Mouse (Mus musculus) intestine, embryonic 16.5 days (tissue): ENCODE measurements around the gene Lyl1. TPM values are rescaled to one million over a fixed set of nuclear protein-coding genes. Genes with fewer than 3 reads are reported as not detected.

Experiments used
- ATAC-seq: fragments of 200-750 bp; cut with Nextera tagmentation; 2 replicates; pipeline ENCODE4 v1.8.0; 2017; ENCODE audit warnings: moderate TSS enrichment, moderate library complexity
- H3K27ac ChIP-seq: fragments of 300-500 bp; sonication (generic); 2 replicates; pipeline ENCODE4 v1.5.1; 2014; ENCODE audit warnings: mild to moderate bottlenecking, low read length
- H3K27me3 ChIP-seq: fragments of 300-500 bp; sonication (generic); replicated peaks from 2 replicates; pipeline ENCODE4 v1.6.1; 2014; ENCODE audit warnings: low read length, control low read depth, mixed read lengths; ENCODE audit not compliant: control insufficient read depth, insufficient read depth
- H3K36me3 ChIP-seq: fragments of 300-500 bp; sonication (generic); 2 replicates; pipeline ENCODE4 v1.6.1; 2014; ENCODE audit warnings: low read length, control low read depth; ENCODE audit not compliant: control insufficient read depth, insufficient read depth
- H3K4me1 ChIP-seq: fragments of 300-500 bp; sonication (generic); 2 replicates; pipeline ENCODE4 v1.6.1; 2014; ENCODE audit warnings: low read length, control low read depth, mixed read lengths; ENCODE audit not compliant: control insufficient read depth, insufficient read depth
- H3K4me2 ChIP-seq: fragments of 300-500 bp; sonication (generic); 2 replicates; pipeline ENCODE4 v1.6.1; 2014; ENCODE audit warnings: low read depth, low read length, control low read depth
- H3K4me3 ChIP-seq: fragments of 300-500 bp; sonication (generic); 2 replicates; pipeline ENCODE4 v1.5.1; 2014; ENCODE audit warnings: mild to moderate bottlenecking, low read length
- H3K9ac ChIP-seq: fragments of 300-500 bp; sonication (generic); 2 replicates; pipeline ENCODE4 v1.6.1; 2014; ENCODE audit warnings: low read depth, low read length
- H3K9me3 ChIP-seq: fragments of 300-500 bp; sonication (generic); 2 replicates; pipeline ENCODE4 v1.6.1; 2016; ENCODE audit warnings: low read length, control low read depth; ENCODE audit not compliant: control insufficient read depth
- WGBS: fragments of 180-500 bp; shearing (Covaris S2); extraction: QIAGEN DNeasy Blood & Tissue Kit; methylation state at CpG from one replicate; pipeline ENCODE4 v1.1.7; 2014; 5-methylcytosine and 5-hydroxymethylcytosine counted together
- polyA plus RNA-seq: library from polyadenylated mRNA; unstranded; fragments of >200 nt; fragmentation: Nextera tagmentation; extraction: Ambion mirVana; gene quantifications from 2 replicates; pipeline ENCODE4 v1.2.1, GENCODE M21; 2015

Gene Lyl1
- polyA plus RNA-seq = 4.9 and 5.0 TPM in 2 replicates

DNA sequence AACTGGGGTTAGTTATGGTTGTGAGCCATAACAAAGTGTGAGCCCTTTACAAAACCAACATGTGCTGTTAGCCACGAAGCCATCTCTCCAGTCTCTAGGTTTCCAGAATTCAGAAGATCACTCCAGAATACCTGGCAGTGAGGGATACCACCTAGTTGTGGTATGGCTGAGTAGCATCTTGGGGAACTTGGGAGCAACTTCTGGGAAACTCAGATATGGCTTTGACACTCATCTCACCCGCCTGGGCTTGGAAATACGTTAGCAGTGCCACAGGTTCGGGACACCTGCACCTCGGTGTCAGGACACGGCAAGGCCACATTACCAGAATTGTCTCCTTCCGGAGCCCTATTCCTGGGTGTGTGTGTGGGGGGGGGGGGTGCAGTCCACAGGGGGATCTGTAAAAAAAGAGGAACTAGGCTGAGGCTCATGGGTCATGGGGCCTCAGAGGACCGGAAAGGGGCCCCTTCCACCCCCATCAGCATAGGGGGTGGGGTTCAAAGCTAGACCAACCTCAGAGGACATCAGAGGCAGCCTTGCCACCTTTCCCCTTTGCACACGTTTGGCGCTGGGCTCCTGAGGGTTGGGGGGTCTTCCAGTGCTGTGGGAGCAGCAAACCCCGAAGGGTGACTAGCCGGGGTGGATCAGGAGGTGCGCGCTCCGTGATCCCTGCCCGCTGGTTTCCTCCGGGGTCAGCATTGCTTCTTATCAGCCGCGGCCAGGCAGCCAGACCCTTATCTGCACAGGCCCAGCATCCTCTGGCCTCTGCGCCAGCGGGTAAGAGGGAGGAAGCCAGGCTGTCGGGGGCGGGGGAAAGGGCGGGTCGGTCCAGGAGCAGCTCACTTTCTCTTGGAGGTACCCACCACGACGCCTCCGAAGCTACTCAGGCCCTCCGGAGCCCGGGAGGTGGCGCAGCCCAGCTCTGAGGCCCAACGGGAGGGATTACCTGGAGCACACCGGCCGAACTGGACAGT, at the start of gene Lyl1:
Lyl1 (plus strand) TSS at position 517 of the 971 bp plus-strand sequence.
- Histone ChIP-seq H3K27me3 (peaks cover 37% of the 10 kb centered on the region), H3K4me1 (peaks cover 21% of the 10 kb centered on the region), H3K4me2 (peak within 1 kb of the TSS; percentile 30), H3K4me3 (peak within 1 kb of the TSS; percentile 33), H3K36me3 (peaks cover 13% of the 10 kb centered on the region; the same call in 1 of the 2 replicates), H3K27ac (peak within 1 kb of the TSS; percentile 37), H3K9me3 (no peaks in the 10 kb centered on the region), H3K9ac (peak within 1 kb of the TSS; percentile 40)
- 12% methylated on average over 34 of the region's 34 CpGs for WGBS
- peak; percentile 73 for ATAC-seq

DNA sequence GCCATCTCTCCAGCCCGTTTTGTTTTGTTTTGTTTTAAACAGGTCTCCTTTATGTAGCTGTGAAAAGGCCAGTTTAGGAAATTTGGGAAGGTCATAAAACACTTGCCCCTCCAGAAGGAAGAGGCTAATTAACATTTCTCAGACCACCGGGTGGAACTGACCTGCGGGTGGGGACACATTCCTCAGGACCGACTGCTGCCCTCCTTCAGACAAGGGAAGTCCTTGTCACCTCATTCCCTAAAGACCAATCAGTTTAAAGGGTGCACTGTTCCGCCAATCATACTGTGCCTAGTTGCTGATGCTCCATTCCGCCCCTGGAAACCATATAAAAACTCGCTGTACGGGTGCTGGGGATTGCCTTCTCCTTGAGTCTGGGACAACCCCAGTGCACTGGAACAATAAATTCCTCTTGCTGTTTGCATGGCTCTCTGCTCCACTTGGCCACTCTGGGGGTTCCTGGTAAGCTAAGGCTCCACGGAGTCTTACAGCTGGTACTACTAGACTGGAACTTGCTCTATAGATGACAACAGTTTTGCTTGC, 48.1 kb upstream of the Lyl1 start:
- H3K4me2 ChIP-seq = no peak overlapping the region
- H3K36me3 ChIP-seq = no peaks in the 10 kb centered on the region
- H3K9ac ChIP-seq = no peak overlapping the region
- 52% methylated on average over 9 of the region's 9 CpGs for WGBS
- no peaks in the 10 kb centered on the region for H3K27me3 ChIP-seq
- H3K4me3 ChIP-seq = no peak overlapping the region
- peaks cover 26% of the 10 kb centered on the region for H3K4me1 ChIP-seq
- ATAC-seq = no peak
- H3K9me3 ChIP-seq = no peaks in the 10 kb centered on the region
- H3K27ac ChIP-seq = peak overlapping the region; percentile 59

DNA sequence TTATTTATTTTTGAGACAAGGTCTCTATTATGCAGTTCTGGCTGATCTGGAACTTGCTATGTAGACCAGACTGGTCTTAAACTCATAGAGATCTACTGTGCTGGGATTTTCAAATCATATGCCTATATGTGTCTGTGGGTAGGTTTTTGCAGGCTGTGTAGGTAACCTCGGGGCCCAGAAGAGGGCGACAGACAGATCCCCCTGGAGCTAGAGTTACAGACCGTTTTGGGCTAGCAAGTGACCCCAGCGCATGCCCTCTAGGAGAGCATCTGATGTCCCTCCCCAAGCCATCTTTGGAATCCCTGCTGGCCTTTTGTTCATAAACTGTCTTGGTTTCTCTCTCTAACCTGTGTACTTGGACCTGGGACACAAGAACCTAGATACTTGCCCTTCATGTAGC, 46.7 kb upstream of the Lyl1 start:
- Histone ChIP-seq H3K27me3 (no peaks in the 10 kb centered on the region), H3K27ac (peak overlapping the region; percentile 96), H3K9me3 (no peaks in the 10 kb centered on the region), H3K4me1 (peaks cover 37% of the 10 kb centered on the region), H3K4me2 (0 out of 2 replicates have a peak overlapping the region, but pooled peaks have one; percentile 87), H3K9ac (0 out of 2 replicates have a peak overlapping the region, but pooled peaks have one; percentile 74), H3K36me3 (no peaks in the 10 kb centered on the region), H3K4me3 (no peak overlapping the region)
- WGBS = 49% methylated on average over 4 of the region's 4 CpGs
- no peak for ATAC-seq

DNA sequence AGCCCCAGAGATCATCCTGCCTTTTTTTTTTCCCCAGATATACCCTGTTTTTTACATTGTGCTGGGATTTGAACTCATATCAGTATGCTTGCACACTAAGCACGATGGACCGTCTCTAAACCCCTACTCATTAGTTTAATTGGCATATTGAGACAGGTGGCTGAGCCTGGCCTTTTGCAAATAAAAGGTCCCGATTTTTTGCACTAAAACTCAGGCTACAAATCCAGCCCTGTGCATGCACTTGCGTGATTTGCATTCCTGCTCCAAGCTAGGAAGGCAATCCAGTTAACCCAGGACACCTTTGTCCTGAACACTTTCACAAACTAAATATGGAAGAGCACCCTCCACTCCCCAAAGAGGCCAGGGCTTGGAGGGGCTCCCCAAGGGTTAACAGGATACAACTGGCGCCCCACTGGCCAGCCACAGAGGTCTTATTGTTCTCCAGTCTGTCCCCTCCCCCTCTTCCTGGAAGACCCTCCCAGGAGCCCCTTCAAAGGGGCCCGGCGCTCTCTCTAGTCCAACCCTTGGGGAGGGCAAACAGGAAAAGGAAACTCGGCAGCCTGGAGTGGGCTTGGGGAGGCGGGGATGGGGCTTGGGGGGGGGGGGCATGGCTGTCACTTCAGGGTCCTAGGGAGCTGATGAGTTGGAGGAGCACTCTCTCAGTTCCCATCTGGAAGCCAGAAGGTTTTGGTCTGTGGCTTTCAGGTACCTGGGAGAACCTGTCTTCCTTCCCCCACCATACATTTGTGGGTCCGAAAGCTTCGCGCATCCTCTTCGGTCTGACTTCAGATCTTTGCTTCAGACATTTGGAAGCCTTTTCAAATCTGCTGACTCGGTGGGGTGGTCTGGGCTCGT, 45.7 kb upstream of the Lyl1 start:
- Histone ChIP-seq H3K9ac (peak overlapping the region; percentile 74), H3K27me3 (no peaks in the 10 kb centered on the region), H3K9me3 (no peaks in the 10 kb centered on the region), H3K4me1 (peaks cover 42% of the 10 kb centered on the region), H3K4me2 (peak overlapping the region; percentile 87), H3K4me3 (peak overlapping the region; percentile 50), H3K27ac (peak overlapping the region; percentile 96), H3K36me3 (no peaks in the 10 kb centered on the region)
- WGBS = 3% methylated on average over 15 of the region's 15 CpGs
- ATAC-seq = peak; percentile 3; the same call in 1 of the 2 replicates

DNA sequence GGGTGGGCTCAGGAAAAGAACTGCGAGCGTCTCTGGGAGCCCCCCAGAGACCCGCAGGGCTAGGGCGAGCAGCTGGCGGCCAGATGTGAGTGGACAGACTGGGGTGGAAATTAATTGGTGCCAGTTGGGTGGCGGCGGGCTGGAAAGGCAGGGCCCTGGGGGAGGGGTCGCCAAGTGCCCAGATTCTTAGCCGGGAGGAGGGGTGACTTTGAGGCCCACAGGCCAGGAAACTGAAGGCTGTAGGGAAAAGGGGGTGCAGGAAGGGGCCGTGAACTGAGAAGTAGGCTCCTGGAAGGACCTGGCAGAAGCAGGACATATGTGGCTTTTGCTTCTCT, 45.1 kb upstream of the Lyl1 start:
- Histone ChIP-seq H3K4me2 (peak overlapping the region; percentile 87), H3K27me3 (no peaks in the 10 kb centered on the region), H3K27ac (peak overlapping the region; percentile 96), H3K9ac (peak overlapping the region; percentile 74), H3K36me3 (no peaks in the 10 kb centered on the region), H3K4me3 (peak overlapping the region; percentile 50), H3K9me3 (no peaks in the 10 kb centered on the region), H3K4me1 (peaks cover 45% of the 10 kb centered on the region)
- 2% methylated on average over 10 of the region's 10 CpGs for WGBS
- no peak for ATAC-seq

DNA sequence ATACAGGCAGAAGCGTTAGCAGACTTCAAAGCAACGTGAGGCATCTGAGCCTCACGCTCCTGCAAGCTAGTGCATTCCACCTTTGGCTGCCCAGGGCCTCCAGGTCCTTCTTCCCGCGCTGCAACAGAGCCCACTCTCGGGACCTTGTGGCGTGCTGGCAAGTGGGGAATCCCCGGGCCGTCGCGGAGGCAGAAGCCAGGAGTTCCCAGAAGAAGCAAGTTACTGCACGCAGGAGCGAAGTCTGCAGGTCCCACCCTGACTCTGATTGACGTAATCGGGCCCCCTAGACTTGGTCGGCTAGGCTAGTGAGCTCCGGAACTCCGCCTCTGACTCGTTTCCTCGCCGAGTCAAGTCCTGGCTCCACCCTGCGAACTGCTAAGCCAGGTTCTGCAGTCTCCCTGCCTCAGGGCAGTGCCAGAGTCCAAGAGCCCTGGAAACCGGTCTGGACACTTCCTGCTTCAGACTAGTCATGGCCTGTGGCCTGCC, 44.6 kb upstream of the Lyl1 start:
- peak; percentile 86 for ATAC-seq
- peak overlapping the region; percentile 96 for H3K27ac ChIP-seq
- H3K4me1 ChIP-seq = peaks cover 45% of the 10 kb centered on the region
- H3K9ac ChIP-seq = peak overlapping the region; percentile 74
- under 1% methylated on average over 23 of the region's 23 CpGs for WGBS
- peak overlapping the region; percentile 87 for H3K4me2 ChIP-seq
- H3K4me3 ChIP-seq = peak overlapping the region; percentile 50
- no peaks in the 10 kb centered on the region for H3K27me3 ChIP-seq
- no peaks in the 10 kb centered on the region for H3K9me3 ChIP-seq
- no peaks in the 10 kb centered on the region for H3K36me3 ChIP-seq

DNA sequence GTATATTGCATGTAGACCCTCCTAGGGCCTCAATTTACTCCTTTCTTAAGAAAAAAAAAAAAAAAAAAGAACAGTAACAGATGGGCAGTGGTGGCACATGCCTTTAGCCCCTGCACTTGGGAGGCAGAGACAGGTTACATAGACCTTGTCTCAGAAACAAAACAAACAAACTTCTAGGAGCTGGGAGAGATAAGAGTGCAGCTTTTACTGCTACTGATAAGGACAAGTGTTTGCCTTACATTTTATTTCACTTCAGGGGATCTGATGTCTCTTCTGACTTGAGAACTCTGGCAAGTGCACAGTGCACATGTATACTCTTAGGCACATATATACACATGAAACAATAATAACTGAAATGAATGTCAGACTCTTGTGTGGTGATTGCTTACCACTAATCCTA, 44.1 kb upstream of the Lyl1 start:
- Histone ChIP-seq H3K27ac (peak overlapping the region; percentile 96), H3K4me3 (peak overlapping the region; percentile 50; the same call in 1 of the 2 replicates), H3K9ac (peak overlapping the region; percentile 74), H3K36me3 (no peaks in the 10 kb centered on the region), H3K27me3 (no peaks in the 10 kb centered on the region), H3K9me3 (no peaks in the 10 kb centered on the region), H3K4me1 (peaks cover 45% of the 10 kb centered on the region), H3K4me2 (peak overlapping the region; percentile 87)
- peak; percentile 8 for ATAC-seq

DNA sequence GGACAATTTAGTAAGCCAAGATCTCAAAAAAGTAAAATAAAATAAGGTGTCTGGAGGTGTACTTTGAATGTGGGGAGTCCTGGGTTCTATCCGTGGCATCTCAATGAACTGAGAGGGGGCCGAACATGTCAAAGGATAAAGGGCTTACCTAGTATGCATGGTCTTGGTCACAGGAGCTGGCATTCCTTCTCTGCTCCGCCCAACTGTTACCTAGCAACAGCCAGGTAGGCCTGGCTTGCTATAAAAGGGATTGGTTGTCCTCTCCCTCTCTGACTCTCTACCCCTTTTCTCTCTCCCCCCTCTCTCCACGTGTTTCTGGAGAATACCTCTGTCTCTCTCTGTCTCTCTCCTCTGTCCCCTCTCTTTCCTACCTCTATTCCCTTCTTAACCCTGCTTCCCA, 43.6 kb upstream of the Lyl1 start:
- 0 out of 2 replicates have a peak overlapping the region, but pooled peaks have one; percentile 87 for H3K4me2 ChIP-seq
- peaks cover 45% of the 10 kb centered on the region for H3K4me1 ChIP-seq
- peak overlapping the region; percentile 96 for H3K27ac ChIP-seq
- no peaks in the 10 kb centered on the region for H3K27me3 ChIP-seq
- H3K9me3 ChIP-seq = no peaks in the 10 kb centered on the region
- 0 out of 2 replicates have a peak overlapping the region, but pooled peaks have one; percentile 21 for H3K9ac ChIP-seq
- H3K4me3 ChIP-seq = no peak overlapping the region
- no peak for ATAC-seq
- WGBS = 34% methylated on average over 4 of the region's 4 CpGs
- no peaks in the 10 kb centered on the region for H3K36me3 ChIP-seq
